Mouse (Mus musculus) stomach, embryonic 14.5 days (tissue): ENCODE measurements around the gene Mpzl2. TPM values are rescaled to one million over a fixed set of nuclear protein-coding genes. Genes with fewer than 3 reads are reported as not detected.
A peak's percentile ranks its signal among the peaks of the same experiment; 100 is the strongest.
"Not testable (repeated sequence)": the region's sequence is repeated elsewhere in the genome, so short reads cannot be mapped to it uniquely, and the experiment has no call there.

Experiments
- ATAC-seq: fragments of 200-750 bp; cut with Nextera tagmentation; 2 replicates; pipeline ENCODE4 v1.8.0; 2017; ENCODE audit warnings: low read depth, moderate TSS enrichment; ENCODE audit not compliant: insufficient number of reproducible peaks, insufficient read depth, low FRiP score
- H3K27ac ChIP-seq: fragments of 300-500 bp; sonication (generic); 2 replicates; pipeline ENCODE4 v1.5.1; 2014; ENCODE audit warnings: mild to moderate bottlenecking, low read length, moderate library complexity, mixed read lengths
- H3K27me3 ChIP-seq: fragments of 300-500 bp; sonication (generic); 2 replicates; pipeline ENCODE4 v1.6.1; 2014; ENCODE audit warnings: low read length, control low read depth, mixed read lengths; ENCODE audit not compliant: control insufficient read depth, insufficient read depth
- H3K36me3 ChIP-seq: fragments of 300-500 bp; sonication (generic); 2 replicates; pipeline ENCODE4 v1.6.1; 2014; ENCODE audit warnings: mild to moderate bottlenecking, control low read depth, low read length, moderate library complexity, mixed read lengths; ENCODE audit not compliant: control insufficient read depth, insufficient read depth
- H3K4me1 ChIP-seq: fragments of 300-500 bp; sonication (generic); 2 replicates; pipeline ENCODE4 v1.6.1; 2014; ENCODE audit warnings: low read length, control low read depth, mixed read lengths; ENCODE audit not compliant: control insufficient read depth, insufficient read depth
- H3K4me2 ChIP-seq: fragments of 300-500 bp; sonication (generic); replicated peaks from 2 replicates; pipeline ENCODE4 v1.6.1; 2014; ENCODE audit warnings: low read depth, low read length, control low read depth
- H3K4me3 ChIP-seq: fragments of 300-500 bp; sonication (generic); 2 replicates; pipeline ENCODE4 v1.5.1; 2014; ENCODE audit warnings: low read depth, low read length, control low read depth
- H3K9ac ChIP-seq: fragments of 300-500 bp; sonication (generic); replicated peaks from 2 replicates; pipeline ENCODE4 v1.6.1; 2014; ENCODE audit warnings: low read depth, mild to moderate bottlenecking, control low read depth, low read length, moderate library complexity, mixed read lengths
- H3K9me3 ChIP-seq: fragments of 300-500 bp; sonication (generic); 2 replicates; pipeline ENCODE4 v1.6.1; 2016; ENCODE audit warnings: low read depth, low read length, control low read depth; ENCODE audit not compliant: control insufficient read depth
- whole genome bisulfite sequencing: fragments of 180-500 bp; shearing (Covaris S2); extraction: QIAGEN DNeasy Blood & Tissue Kit; methylation state at CpG from one replicate; pipeline ENCODE4 v1.1.7; 2014; 5-methylcytosine and 5-hydroxymethylcytosine counted together
- polyA plus RNA-seq: library from polyadenylated mRNA; unstranded; fragments of >200 nt; fragmentation: Nextera tagmentation; extraction: Ambion mirVana; gene quantifications from 2 replicates; pipeline ENCODE4 v1.2.1, GENCODE M21; 2014

The Mpzl2 gene
- polyA plus RNA-seq, 1 experiment from 2014 or later = 28.6 TPM

- Histone ChIP-seq H3K4me3 (no peak overlapping the region), H3K4me1 (no peaks in the 10 kb centered on the region), H3K36me3 (no peaks in the 10 kb centered on the region), H3K27me3 (no peaks in the 10 kb centered on the region), H3K9me3 (no peaks in the 10 kb centered on the region), H3K27ac (no peak overlapping the region), H3K9ac (no peak overlapping the region), H3K4me2 (no peak overlapping the region)
- no peak for ATAC-seq
- 10% methylated on average over 3 of the region's 3 CpGs for WGBS
Observed at GRCm38 (mm10) chr9:45022800-45023199, 16.8 kb upstream of the Mpzl2 start.

DNA sequence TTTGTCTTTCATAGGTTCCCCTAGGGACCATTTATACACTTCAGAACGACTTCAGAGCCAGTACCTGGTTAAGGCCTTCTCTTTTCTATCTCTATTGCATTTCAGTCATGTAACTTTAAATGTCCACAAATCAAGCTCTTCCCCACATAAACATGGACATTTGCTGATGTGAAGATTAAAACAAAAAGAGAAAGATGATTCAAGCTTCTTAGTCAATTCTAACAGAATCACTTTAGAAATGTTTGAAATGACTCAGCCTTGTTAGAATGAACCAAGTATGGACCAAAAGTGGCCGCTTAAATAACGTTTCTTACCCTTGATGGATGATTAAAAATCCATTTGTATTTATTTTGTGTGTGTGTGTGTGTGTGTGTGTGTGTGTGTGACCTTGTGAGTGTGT lies 16.0 kb upstream of the Mpzl2 start:
- no peaks in the 10 kb centered on the region for H3K9me3 ChIP-seq
- no peak overlapping the region for H3K9ac ChIP-seq
- H3K27me3 ChIP-seq = no peaks in the 10 kb centered on the region
- H3K4me3 ChIP-seq = no peak overlapping the region
- no peak overlapping the region for H3K4me2 ChIP-seq
- no peaks in the 10 kb centered on the region for H3K36me3 ChIP-seq
- 67% methylated on average over 3 of the region's 3 CpGs for WGBS
- no peak overlapping the region for H3K27ac ChIP-seq
- ATAC-seq = no peak
- H3K4me1 ChIP-seq = no peaks in the 10 kb centered on the region

DNA sequence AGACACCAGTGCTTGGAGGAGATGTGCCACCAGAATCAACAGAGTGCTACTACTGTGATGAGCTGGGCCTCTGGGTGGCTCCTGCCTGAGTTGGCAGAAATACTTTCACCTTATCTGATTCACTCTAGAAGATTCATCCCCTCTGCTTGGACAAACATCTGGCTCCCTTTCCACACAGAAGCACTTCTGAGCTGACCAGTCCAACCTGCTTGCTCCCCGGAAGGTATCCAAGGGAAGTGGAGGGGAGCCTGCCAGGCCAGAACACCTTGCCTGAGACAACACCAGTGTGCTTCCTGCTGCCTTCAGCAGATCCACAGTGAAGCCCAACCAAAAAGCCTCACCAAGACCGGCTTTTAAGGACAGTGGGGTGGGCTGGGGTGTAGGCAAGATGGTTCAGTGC lies 15.4 kb upstream of the Mpzl2 start:
- no peaks in the 10 kb centered on the region for H3K27me3 ChIP-seq
- 85% methylated on average over 2 of the region's 2 CpGs for WGBS

DNA sequence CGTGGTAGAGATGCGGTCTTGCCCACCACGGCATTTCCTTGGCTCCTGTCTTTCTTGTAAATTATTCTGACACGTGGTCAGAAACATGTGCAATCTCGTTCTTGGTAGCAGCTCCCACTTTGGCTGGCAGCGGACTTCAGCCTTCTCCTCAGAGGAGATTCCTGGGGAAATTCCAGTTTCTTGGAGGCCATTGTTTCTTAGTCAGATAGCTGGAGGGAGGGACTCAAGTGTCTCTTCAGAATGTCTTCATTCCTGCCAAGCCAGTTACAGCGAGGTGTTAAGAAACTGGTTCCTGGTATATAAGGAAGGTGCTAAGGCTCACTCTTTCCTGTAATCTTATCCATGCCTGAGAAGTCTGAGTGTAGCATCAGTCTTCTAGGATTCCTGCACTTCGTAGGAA lies 12.2 kb upstream of the Mpzl2 start:
- Histone ChIP-seq H3K9ac (no peak overlapping the region), H3K9me3 (no peaks in the 10 kb centered on the region), H3K4me3 (no peak overlapping the region), H3K4me1 (no peaks in the 10 kb centered on the region), H3K27me3 (no peaks in the 10 kb centered on the region), H3K36me3 (no peaks in the 10 kb centered on the region), H3K27ac (no peak overlapping the region), H3K4me2 (no peak overlapping the region)
- no peak for ATAC-seq
- WGBS = 62% methylated on average over 8 of the region's 8 CpGs

More for the DNA sequence above, 15.4 kb upstream of the Mpzl2 start:
- no peak for ATAC-seq
- Histone ChIP-seq H3K4me1 (no peaks in the 10 kb centered on the region), H3K9me3 (no peaks in the 10 kb centered on the region), H3K4me2 (no peak overlapping the region), H3K27ac (no peak overlapping the region), H3K9ac (no peak overlapping the region), H3K4me3 (no peak overlapping the region), H3K36me3 (no peaks in the 10 kb centered on the region)

GRCm38 (mm10) chr9:45030341-45030740 lies 9.3 kb upstream of the Mpzl2 start:
- Histone ChIP-seq H3K27ac (no peak overlapping the region), H3K9me3 (no peaks in the 10 kb centered on the region), H3K4me2 (no peak overlapping the region), H3K36me3 (no peaks in the 10 kb centered on the region), H3K4me1 (no peaks in the 10 kb centered on the region), H3K27me3 (no peaks in the 10 kb centered on the region), H3K4me3 (no peak overlapping the region), H3K9ac (no peak overlapping the region)
- no peak for ATAC-seq
- WGBS = 62% methylated on average over 6 of the region's 6 CpGs

- H3K27me3 ChIP-seq = no peaks in the 10 kb centered on the region
- no peak for ATAC-seq
- H3K4me3 ChIP-seq = no peak overlapping the region
- H3K9ac ChIP-seq = no peak overlapping the region
- no peaks in the 10 kb centered on the region for H3K9me3 ChIP-seq
- WGBS = 55% methylated on average over 2 of the region's 2 CpGs
- H3K4me2 ChIP-seq = no peak overlapping the region
- no peaks in the 10 kb centered on the region for H3K4me1 ChIP-seq
- no peak overlapping the region for H3K27ac ChIP-seq
- H3K36me3 ChIP-seq = no peaks in the 10 kb centered on the region
Observed at GRCm38 (mm10) chr9:45032261-45032660, 7.3 kb upstream of the Mpzl2 start.

- WGBS = 84% methylated on average over 3 of the region's 3 CpGs
- H3K27ac ChIP-seq = no peak overlapping the region
- H3K4me3 ChIP-seq = no peak overlapping the region
- H3K9me3 ChIP-seq = no peaks in the 10 kb centered on the region
- no peaks in the 10 kb centered on the region for H3K4me1 ChIP-seq
- no peak overlapping the region for H3K9ac ChIP-seq
- H3K27me3 ChIP-seq = no peaks in the 10 kb centered on the region
- no peak overlapping the region for H3K4me2 ChIP-seq
- no peak for ATAC-seq
- no peaks in the 10 kb centered on the region for H3K36me3 ChIP-seq
Observed at GRCm38 (mm10) chr9:45034526-45034925, 5.1 kb upstream of the Mpzl2 start.

- not testable (repeated sequence) for H3K27me3 ChIP-seq, H3K4me3 ChIP-seq, H3K9me3 ChIP-seq, H3K4me2 ChIP-seq, H3K36me3 ChIP-seq, H3K4me1 ChIP-seq, H3K9ac ChIP-seq, ATAC-seq, H3K27ac ChIP-seq
- WGBS = 85% methylated on average over 1 of the region's 1 CpGs
Observed at GRCm38 (mm10) chr9:45037803-45038202, 1.8 kb upstream of the Mpzl2 start.

DNA sequence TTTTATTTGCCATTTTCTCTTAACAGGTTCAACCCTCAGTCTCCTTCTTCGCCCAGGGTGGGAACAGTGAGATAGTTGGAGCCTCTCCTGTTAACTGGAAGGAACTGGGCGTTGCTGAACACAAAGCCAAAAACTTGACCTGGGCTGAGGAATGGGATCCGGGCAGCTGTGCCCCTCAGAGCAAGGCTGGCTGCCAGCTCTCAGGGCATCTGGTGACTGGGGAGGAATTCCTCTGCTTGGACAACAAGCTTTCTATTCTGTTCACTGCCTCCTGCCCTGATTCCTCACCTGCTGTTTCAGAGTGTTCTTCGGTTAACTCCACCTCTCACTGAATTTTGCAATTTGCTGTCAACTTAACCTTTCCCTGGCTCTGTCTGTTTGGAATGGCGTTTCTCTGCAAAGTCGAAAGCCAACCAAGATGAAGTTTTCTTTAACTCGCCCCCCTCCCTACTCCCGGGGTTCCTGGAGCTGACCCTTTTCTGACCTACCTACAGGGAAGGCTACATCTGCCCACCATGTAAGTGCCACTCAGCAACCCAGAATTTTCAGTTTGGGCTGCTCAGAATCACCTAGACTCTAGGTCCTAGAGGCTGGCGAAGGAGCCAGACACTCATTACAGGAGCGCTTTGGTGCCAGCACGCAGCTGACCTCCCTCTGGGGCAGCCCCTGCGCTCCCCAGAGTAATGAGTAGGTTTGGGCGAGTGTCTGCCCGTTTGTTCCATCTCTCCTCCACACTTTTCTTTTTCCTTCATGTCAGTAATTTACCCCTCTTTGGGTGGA lies 657 bp downstream of the Mpzl2 start:
- peaks cover 7% of the 10 kb centered on the region; the same call in 1 of the 2 replicates for H3K4me1 ChIP-seq
- no peaks in the 10 kb centered on the region for H3K9me3 ChIP-seq
- 0 out of 2 replicates have a peak, but pooled peaks cover 3% of the 10 kb centered on the region for H3K27me3 ChIP-seq
- peaks cover 4% of the 10 kb centered on the region; the same call in 1 of the 2 replicates for H3K36me3 ChIP-seq
- H3K4me2 ChIP-seq = peak overlapping the region; percentile 33
- no peak overlapping the region for H3K27ac ChIP-seq
- no peak overlapping the region for H3K4me3 ChIP-seq
- H3K9ac ChIP-seq = no peak overlapping the region
- ATAC-seq = no peak
- WGBS = 13% methylated on average over 14 of the region's 14 CpGs
